Mouse (Mus musculus) midbrain, embryonic 13.5 days (tissue): ENCODE measurements around the gene Cdk18. TPM values are rescaled to one million over a fixed set of nuclear protein-coding genes. Genes with fewer than 3 reads are reported as not detected.
"Not testable (repeated sequence)": the region's sequence is repeated elsewhere in the genome, so short reads cannot be mapped to it uniquely, and the experiment has no call there.

Experiments used
- ATAC-seq: fragments of 200-750 bp; cut with Nextera tagmentation; 2 replicates; pipeline ENCODE4 v1.8.0; 2017; ENCODE audit warnings: mild to moderate bottlenecking, moderate TSS enrichment, moderate library complexity
- H3K27ac ChIP-seq: fragments of 300-500 bp; sonication (generic); 2 replicates; pipeline ENCODE4 v1.5.1; 2015; ENCODE audit warnings: inconsistent platforms, mild to moderate bottlenecking, moderate library complexity
- H3K27me3 ChIP-seq: fragments of 300-500 bp; sonication (generic); 2 replicates; pipeline ENCODE4 v1.6.1; 2015; ENCODE audit warnings: mild to moderate bottlenecking, inconsistent platforms
- H3K36me3 ChIP-seq: fragments of 300-500 bp; sonication (generic); 2 replicates; pipeline ENCODE4 v1.6.1; 2015; ENCODE audit warnings: mild to moderate bottlenecking, inconsistent platforms
- H3K4me1 ChIP-seq: fragments of 300-500 bp; sonication (generic); replicated peaks from 2 replicates; pipeline ENCODE4 v1.6.1; 2015; ENCODE audit warnings: inconsistent platforms
- H3K4me2 ChIP-seq: fragments of 300-500 bp; sonication (generic); replicated peaks from 2 replicates; pipeline ENCODE4 v1.6.1; 2015; ENCODE audit warnings: moderate library complexity, mild to moderate bottlenecking, inconsistent platforms
- H3K4me3 ChIP-seq: fragments of 300-500 bp; sonication (generic); replicated peaks from 2 replicates; pipeline ENCODE4 v1.5.1; 2015; ENCODE audit warnings: mild to moderate bottlenecking, inconsistent platforms
- H3K9ac ChIP-seq: fragments of 300-500 bp; sonication (generic); replicated peaks from 2 replicates; pipeline ENCODE4 v1.6.1; 2015; ENCODE audit warnings: mild to moderate bottlenecking, inconsistent platforms
- H3K9me3 ChIP-seq: fragments of 300-500 bp; sonication (generic); 2 replicates; pipeline ENCODE4 v1.6.1; 2016; ENCODE audit warnings: mild to moderate bottlenecking, inconsistent platforms
- WGBS: fragments of 180-500 bp; shearing (Covaris S2); methylation state at CpG from one replicate; pipeline ENCODE4 v1.1.7; 2015; 5-methylcytosine and 5-hydroxymethylcytosine counted together
- polyA plus RNA-seq: library from polyadenylated mRNA; unstranded; fragments of >200 nt; fragmentation: Nextera tagmentation; extraction: Ambion mirVana; gene quantifications from 2 replicates; pipeline ENCODE4 v1.2.1, GENCODE M21; 2015

Gene Cdk18
- polyA plus RNA-seq, result 0.32 and 0.41 TPM in 2 replicates

DNA sequence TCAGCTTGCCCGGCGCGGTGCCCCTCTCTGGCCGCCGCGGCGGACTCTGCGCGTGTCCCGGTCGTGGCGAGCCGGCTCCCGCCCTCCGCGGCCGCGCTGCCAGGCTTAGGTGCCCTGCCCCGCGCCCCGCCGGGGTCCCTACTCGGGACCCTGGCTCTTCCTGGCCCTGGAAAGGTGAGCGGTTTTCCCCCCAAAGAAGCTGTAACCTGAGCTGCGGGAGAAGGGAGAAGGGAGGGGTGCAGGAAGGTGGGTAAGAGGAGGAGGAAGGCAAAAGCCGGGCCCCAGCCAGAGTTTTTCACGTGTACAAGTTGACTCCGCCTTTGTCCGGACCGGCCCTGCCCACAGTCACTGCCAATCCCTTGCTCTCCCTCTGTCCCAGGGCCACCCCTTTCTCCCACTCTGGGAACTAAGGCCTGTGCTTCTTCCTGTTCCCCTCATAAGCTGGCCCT lies at the start of gene Cdk18:
Gene Cdk18, minus strand, starts transcription at position 269 of the 449 bp plus-strand sequence.
- Histone ChIP-seq H3K27me3 (peaks cover 42% of the 10 kb centered on the region), H3K4me1 (peaks cover 27% of the 10 kb centered on the region), H3K4me3 (peak within 1 kb of the TSS; percentile 52), H3K9me3 (no peaks in the 10 kb centered on the region), H3K36me3 (no peaks in the 10 kb centered on the region), H3K9ac (peak within 1 kb of the TSS; percentile 75), H3K4me2 (peak within 1 kb of the TSS; percentile 97), H3K27ac (no peak within 1 kb of the TSS)
- 1% methylated on average over 30 of the region's 30 CpGs for WGBS
- peak; percentile 28; the same call in 1 of the 2 replicates for ATAC-seq

DNA sequence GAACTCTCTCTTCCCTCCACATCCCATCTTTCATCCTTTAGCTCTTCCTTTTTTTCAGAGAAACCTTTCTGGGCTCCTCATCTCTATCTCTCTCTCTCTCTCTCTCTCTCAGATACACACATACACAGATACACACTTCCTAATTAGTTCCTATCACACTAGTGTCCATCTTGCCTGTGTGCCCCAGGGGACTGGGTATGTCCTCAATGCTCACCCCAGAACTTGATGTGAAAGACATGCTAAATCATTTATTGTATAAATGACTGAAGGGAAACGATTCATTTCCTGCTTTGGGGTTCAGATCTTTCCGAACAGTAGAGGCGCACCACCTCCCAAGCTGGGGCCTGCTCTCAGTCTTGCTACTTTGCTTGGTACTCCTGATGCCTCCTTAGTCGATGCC lies 49.7 kb upstream of the Cdk18 start:
- Histone ChIP-seq H3K4me1 (peaks cover 37% of the 10 kb centered on the region), H3K9ac (peak overlapping the region; percentile 100; the same call in 1 of the 2 replicates), H3K9me3 (no peaks in the 10 kb centered on the region), H3K27me3 (0 out of 2 replicates have a peak, but pooled peaks cover 5% of the 10 kb centered on the region), H3K4me2 (peak overlapping the region; percentile 90), H3K27ac (peak overlapping the region; percentile 100), H3K4me3 (peak overlapping the region; percentile 95; the same call in 1 of the 2 replicates), H3K36me3 (no peaks in the 10 kb centered on the region)
- ATAC-seq, result no peak
- whole genome bisulfite sequencing, result 35% methylated on average over 4 of the region's 4 CpGs

DNA sequence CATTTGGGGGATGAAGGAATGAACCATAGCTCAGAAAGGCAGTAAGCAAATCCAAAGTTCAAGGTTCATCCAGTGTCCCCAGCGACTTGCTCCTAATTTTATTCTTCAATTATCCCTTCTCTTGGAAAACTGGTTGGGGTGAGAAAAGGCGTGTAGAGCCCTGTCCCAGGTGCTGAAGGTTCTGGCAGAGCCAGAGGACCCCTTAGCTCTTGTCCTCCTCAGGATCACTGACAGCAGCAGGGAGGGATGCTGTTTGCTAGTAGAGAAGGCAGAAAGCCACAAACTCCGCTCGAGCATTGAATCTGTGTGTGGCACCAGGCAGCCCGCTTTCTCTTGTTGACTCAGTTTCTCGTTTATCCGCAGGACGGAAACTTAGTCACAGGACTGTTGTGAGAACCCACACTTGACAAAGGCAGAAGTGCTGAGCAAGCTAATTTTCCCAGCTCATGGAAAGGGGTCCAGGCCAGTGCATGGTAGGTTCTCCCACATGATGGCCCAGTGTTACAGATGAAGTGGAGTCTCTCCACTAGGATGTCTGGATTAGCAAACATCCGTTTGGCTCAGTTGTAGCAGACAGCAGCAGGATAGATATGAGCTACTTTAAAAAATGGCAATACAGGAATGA lies 49.1 kb upstream of the Cdk18 start:
- Histone ChIP-seq H3K36me3 (no peaks in the 10 kb centered on the region), H3K4me3 (no peak overlapping the region), H3K4me2 (no peak overlapping the region), H3K9me3 (no peaks in the 10 kb centered on the region), H3K27me3 (0 out of 2 replicates have a peak, but pooled peaks cover 5% of the 10 kb centered on the region), H3K4me1 (peaks cover 31% of the 10 kb centered on the region), H3K27ac (peak overlapping the region; percentile 100; the same call in 1 of the 2 replicates), H3K9ac (no peak overlapping the region)
- WGBS, result 56% methylated on average over 9 of the region's 9 CpGs
- ATAC-seq, result no peak

DNA sequence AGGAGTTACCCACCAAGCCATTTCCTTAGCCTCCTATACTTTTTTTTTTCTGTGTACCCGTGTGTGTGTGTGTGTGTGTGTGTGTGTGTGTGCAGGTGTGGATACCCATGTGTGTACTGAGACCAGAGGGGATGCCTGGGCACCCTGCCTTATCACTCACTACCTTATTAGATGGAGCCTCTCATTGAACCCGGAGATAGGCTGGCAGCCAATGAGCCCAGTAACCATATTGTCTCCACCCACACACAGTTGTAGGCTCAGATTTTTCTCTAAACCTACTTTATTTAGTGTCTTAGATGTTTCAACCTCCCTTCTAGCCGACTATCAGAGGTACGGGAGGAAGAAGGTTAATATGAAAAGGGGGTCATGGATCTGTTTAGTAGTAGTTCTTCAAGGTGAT lies 46.8 kb upstream of the Cdk18 start:
- Histone ChIP-seq H3K27me3 (peaks cover 5% of the 10 kb centered on the region; the same call in 1 of the 2 replicates), H3K4me2 (no peak overlapping the region), H3K27ac (no peak overlapping the region), H3K4me3 (no peak overlapping the region), H3K4me1 (peaks cover 14% of the 10 kb centered on the region), H3K9ac (no peak overlapping the region), H3K9me3 (no peaks in the 10 kb centered on the region), H3K36me3 (no peaks in the 10 kb centered on the region)
- no peak for ATAC-seq
- WGBS, result 83% methylated on average over 4 of the region's 4 CpGs

DNA sequence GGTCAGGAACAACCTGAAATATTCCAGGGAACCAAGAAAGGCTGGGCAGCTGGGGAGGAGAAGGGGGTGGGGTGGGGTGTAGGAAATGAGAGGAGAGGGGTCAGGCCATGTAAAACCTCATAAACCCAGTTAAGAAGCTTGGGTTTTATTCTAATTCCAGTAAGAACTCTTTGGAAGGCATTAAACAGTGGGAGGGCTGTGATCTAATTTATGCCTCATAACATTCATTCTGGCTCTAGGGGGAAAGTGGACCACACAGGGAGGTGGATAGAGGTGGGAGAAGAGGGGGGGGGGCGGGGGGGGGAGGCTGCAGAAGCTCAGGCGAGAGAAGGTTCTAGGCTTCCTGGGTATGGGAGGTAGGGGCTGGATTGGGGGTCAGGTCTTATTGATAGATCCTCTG lies 32.1 kb upstream of the Cdk18 start:
- no peak overlapping the region for H3K4me2 ChIP-seq
- no peak overlapping the region for H3K4me3 ChIP-seq
- H3K36me3 ChIP-seq, result no peaks in the 10 kb centered on the region
- no peak overlapping the region; the same call in 1 of the 2 replicates for H3K27ac ChIP-seq
- H3K27me3 ChIP-seq, result peaks cover 9% of the 10 kb centered on the region
- no peaks in the 10 kb centered on the region for H3K9me3 ChIP-seq
- no peak for ATAC-seq
- no peak overlapping the region for H3K9ac ChIP-seq
- WGBS, result 0% methylated on average over 1 of the region's 2 CpGs
- H3K4me1 ChIP-seq, result peaks cover 31% of the 10 kb centered on the region

DNA sequence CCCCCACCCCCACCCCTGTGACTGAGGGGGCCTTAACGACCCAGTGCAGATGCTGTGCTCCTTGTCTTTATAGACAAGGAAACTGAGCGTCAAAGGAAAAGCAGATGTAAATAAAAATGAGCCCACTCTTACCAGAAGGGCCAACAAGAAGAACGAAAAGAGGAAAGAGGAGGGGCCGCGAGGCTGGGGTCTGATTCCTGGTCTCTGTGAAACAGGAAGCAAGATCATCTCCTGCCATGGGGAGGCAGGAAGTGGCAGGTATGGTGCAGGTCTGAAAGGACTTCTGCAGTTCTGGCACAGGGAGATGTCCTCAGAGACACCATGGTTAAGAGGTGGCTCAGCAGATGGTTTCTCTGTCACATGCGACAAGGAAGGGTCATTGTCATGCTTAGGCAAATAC lies 31.2 kb upstream of the Cdk18 start:
- peaks cover 31% of the 10 kb centered on the region for H3K4me1 ChIP-seq

DNA sequence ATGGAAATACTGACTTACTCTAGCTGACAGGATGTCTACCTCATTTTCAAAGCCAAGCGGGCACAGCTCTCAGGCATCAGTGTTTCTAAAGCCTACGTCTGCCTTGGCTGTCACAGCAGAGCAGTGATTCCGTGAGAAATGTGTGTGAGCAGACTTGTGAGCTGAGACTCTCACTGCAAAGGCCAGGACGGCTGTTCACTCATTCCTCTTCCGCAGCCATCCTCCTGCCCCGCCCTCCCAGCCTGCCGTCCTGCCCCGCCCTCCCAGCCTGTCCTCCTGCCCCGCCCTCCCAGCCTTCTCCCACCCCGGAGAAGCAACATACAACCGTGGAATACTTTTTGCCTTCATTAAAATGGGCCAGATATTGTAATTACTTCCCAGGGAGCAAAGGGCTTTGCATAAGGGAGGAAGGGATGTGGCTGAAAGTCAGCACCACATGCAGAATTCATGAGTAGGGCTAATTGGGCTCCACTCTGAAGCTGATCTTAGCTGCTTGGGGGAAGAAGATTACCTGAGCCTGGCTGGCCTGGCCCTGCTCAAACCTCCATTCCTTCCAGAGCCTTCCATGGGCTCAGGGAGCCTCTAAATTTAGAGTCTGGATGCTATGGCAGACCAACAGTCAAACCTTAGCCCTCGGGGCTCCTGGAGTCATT lies 28.8 kb upstream of the Cdk18 start:
- ATAC-seq, result peak; percentile 73
- H3K9me3 ChIP-seq, result no peaks in the 10 kb centered on the region
- WGBS, result 8% methylated on average over 12 of the region's 12 CpGs

More for the DNA sequence above, 31.2 kb upstream of the Cdk18 start:
- Histone ChIP-seq H3K27ac (0 out of 2 replicates have a peak overlapping the region, but pooled peaks have one; percentile 4), H3K27me3 (peaks cover 9% of the 10 kb centered on the region), H3K4me2 (no peak overlapping the region), H3K9me3 (no peaks in the 10 kb centered on the region), H3K9ac (no peak overlapping the region), H3K36me3 (no peaks in the 10 kb centered on the region), H3K4me3 (no peak overlapping the region)
- no peak for ATAC-seq
- 68% methylated on average over 6 of the region's 6 CpGs for WGBS

DNA sequence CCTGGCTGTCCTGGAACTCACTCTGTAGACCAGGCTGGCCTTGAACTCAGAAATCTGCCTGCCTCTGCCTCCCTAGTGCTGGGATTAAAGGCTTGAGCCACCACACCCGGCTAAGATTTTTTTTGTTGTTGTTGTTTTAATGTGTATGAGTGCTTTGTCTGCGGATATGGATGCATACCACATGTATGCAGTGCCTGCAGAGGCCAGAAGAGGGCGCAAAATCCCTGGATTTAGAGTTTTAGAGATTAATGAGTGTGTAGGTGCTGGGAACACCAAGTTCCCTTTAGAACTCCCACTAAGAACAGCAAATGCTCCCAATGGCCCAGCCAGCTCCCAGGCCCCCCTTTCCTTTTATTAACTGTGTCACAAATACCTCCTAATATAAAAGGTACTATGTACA lies 26.4 kb upstream of the Cdk18 start:
- ATAC-seq, result no peak
- Histone ChIP-seq H3K9me3 (no peaks in the 10 kb centered on the region), H3K9ac (no peak overlapping the region), H3K4me3 (no peak overlapping the region), H3K4me2 (no peak overlapping the region), H3K27ac (no peak overlapping the region), H3K4me1 (peaks cover 46% of the 10 kb centered on the region), H3K27me3 (peaks cover 13% of the 10 kb centered on the region), H3K36me3 (no peaks in the 10 kb centered on the region)
- 57% methylated on average over 3 of the region's 3 CpGs for WGBS

More for the DNA sequence above, 28.8 kb upstream of the Cdk18 start:
- H3K27ac ChIP-seq, result peak overlapping the region; percentile 80
- peaks cover 5% of the 10 kb centered on the region; the same call in 1 of the 2 replicates for H3K27me3 ChIP-seq
- no peaks in the 10 kb centered on the region for H3K36me3 ChIP-seq
- H3K4me1 ChIP-seq, result peaks cover 44% of the 10 kb centered on the region
- 0 out of 2 replicates have a peak overlapping the region, but pooled peaks have one; percentile 10 for H3K4me3 ChIP-seq
- peak overlapping the region; percentile 42 for H3K4me2 ChIP-seq
- H3K9ac ChIP-seq, result peak overlapping the region; percentile 44; the same call in 1 of the 2 replicates

DNA sequence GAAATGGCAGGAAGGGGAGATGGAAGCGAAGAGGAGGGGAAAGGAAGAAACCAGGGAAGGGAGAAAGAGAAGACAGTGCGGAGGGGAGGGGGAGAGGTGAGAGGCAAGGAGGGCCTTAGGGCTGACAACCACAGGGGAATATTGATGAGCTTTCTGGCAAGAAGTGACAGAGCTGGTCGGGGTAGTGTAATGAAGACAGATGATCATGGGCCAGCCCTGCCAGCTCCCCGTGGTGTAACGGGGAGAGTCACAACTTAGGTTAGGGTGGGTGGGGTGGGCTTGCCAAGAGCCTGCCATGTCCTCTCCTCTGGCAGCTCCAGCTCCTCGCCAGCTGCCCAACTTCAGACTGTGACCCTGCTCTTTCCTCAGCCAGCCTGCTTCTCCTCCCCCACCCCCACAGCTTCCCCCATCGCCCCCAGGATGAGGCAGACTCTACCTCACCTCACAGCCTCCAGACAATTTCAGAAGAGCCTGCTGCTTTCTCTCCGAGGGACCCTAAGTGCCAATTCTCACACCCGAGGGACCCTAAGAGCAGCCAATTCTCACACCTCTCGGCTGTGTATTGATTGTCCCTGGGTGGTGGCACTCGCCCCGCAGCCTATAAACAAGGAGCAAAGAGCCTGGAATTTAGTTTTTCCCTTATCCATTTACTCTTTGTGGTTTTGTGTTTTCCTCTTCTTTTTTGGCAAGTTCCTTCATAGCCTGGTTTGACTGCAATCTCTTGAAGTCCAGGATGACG lies 25.5 kb upstream of the Cdk18 start:
- H3K4me2 ChIP-seq, result no peak overlapping the region
- peaks cover 12% of the 10 kb centered on the region for H3K27me3 ChIP-seq
- no peak overlapping the region for H3K4me3 ChIP-seq
- peaks cover 50% of the 10 kb centered on the region for H3K4me1 ChIP-seq
- H3K9ac ChIP-seq, result no peak overlapping the region
- 41% methylated on average over 13 of the region's 13 CpGs for WGBS
- no peaks in the 10 kb centered on the region for H3K9me3 ChIP-seq
- no peaks in the 10 kb centered on the region for H3K36me3 ChIP-seq
- ATAC-seq, result peak; percentile 35; the same call in 1 of the 2 replicates
- H3K27ac ChIP-seq, result 0 out of 2 replicates have a peak overlapping the region, but pooled peaks have one; percentile 21

DNA sequence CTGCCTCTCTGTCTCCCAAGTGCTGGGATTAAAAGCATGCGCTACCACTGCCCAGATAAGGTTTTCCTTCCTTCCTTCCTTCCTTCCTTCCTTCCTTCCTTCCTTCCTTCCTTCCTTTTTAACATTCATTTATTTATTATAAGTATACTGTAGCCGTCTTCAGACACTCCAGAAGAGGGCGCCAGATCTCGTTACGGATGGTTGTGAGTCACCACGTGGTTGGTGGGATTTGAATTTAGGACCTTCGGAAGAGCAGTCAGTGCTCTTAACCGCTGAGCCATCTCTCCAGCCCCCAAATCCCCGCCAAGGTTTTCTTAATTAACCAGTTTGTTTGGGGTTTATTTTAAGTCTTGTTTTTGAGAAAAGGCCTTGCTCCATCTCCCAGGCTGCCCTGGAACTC lies 23.1 kb upstream of the Cdk18 start:
- H3K4me1 ChIP-seq, result peaks cover 57% of the 10 kb centered on the region
- not testable (repeated sequence) for H3K9me3 ChIP-seq, H3K4me3 ChIP-seq, H3K36me3 ChIP-seq, H3K27ac ChIP-seq, H3K4me2 ChIP-seq, ATAC-seq, H3K9ac ChIP-seq
- WGBS, result 54% methylated on average over 9 of the region's 9 CpGs
- H3K27me3 ChIP-seq, result peaks cover 29% of the 10 kb centered on the region

DNA sequence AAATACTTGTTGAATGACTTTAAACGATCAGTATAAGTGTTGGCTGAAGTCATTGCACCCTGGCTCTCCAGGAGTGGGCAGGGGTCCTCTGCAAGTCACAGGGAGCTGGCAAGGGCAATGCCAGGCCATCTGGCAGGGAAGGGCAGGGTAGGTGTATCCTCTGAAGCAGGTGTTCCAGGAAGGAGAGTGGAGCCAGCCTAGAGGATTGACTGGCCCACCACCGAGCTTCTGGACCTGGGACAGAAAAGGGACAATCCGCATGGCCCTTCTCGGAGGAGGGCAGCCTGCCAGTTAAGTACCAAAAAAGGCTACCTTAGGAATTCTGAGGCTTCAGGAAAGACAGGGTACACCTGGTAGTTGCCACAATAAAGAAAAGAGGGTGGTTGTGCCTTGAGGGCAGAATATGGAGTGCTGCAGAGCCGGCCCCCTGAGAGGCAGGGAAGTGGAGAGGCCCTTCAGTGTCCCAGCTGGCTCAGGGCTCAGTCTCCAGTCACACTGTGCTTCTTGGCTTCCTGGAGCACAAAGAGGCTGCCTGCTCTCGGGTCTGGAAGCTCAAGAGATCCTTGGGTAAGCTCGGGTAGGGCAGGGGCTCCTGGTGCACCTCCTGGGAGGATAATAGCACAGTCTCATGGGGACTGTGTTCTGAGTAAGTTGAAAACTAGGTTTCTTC lies 21.9 kb upstream of the Cdk18 start:
- Histone ChIP-seq H3K4me3 (no peak overlapping the region), H3K27ac (no peak overlapping the region), H3K9ac (no peak overlapping the region), H3K27me3 (peaks cover 29% of the 10 kb centered on the region), H3K4me2 (no peak overlapping the region), H3K36me3 (no peaks in the 10 kb centered on the region), H3K4me1 (peaks cover 54% of the 10 kb centered on the region), H3K9me3 (no peaks in the 10 kb centered on the region)
- WGBS, result 61% methylated on average over 7 of the region's 7 CpGs
- no peak for ATAC-seq
